Mouse (Mus musculus) embryonic facial prominence, embryonic 10.5 days (tissue): ENCODE measurements around the gene Rxfp4. TPM values are rescaled to one million over a fixed set of nuclear protein-coding genes. Genes with fewer than 3 reads are reported as not detected.

ENCODE experiments used
- DNase-seq: peaks from one replicate; pipeline ENCODE4 v3.0.0-alpha.2; 2017; ENCODE audit warnings: low spot score
- H3K27ac ChIP-seq: fragments of 300-500 bp; sonication (generic); replicated peaks from 2 replicates; pipeline ENCODE4 v1.5.1; 2016; ENCODE audit warnings: mild to moderate bottlenecking
- H3K27me3 ChIP-seq: fragments of 300-500 bp; sonication (generic); replicated peaks from 2 replicates; pipeline ENCODE4 v1.6.1; 2016; ENCODE audit warnings: low read depth, mild to moderate bottlenecking; ENCODE audit not compliant: poor library complexity, severe bottlenecking
- H3K36me3 ChIP-seq: fragments of 300-500 bp; sonication (generic); replicated peaks from 2 replicates; pipeline ENCODE4 v1.6.1; 2016; ENCODE audit warnings: mild to moderate bottlenecking, moderate library complexity
- H3K4me1 ChIP-seq: fragments of 300-500 bp; sonication (generic); 2 replicates; pipeline ENCODE4 v1.6.1; 2016
- H3K4me3 ChIP-seq: fragments of 300-500 bp; sonication (generic); 2 replicates; pipeline ENCODE4 v1.5.1; 2016; ENCODE audit warnings: mild to moderate bottlenecking, moderate library complexity
- H3K9me3 ChIP-seq: fragments of 300-500 bp; sonication (generic); 2 replicates; pipeline ENCODE4 v1.6.1; 2016; ENCODE audit warnings: mild to moderate bottlenecking
- WGBS: fragments of 180-500 bp; shearing (Covaris S2); methylation state at CpG from one replicate; pipeline ENCODE4 v1.1.7; 2016; 5-methylcytosine and 5-hydroxymethylcytosine counted together
- polyA plus RNA-seq: library from polyadenylated mRNA; unstranded; fragments of >200 nt; fragmentation: Nextera tagmentation; extraction: Ambion mirVana; gene quantifications from 2 replicates; pipeline ENCODE4 v1.2.1, GENCODE M21; 2016

The Rxfp4 gene
- polyA plus RNA-seq, 1 experiment from 2014 or later = not detected

- Histone ChIP-seq H3K36me3 (peaks cover 46% of the 10 kb centered on the region), H3K27me3 (peaks cover 10% of the 10 kb centered on the region; the same call in 1 of the 2 replicates), H3K4me3 (peak overlapping the region; percentile 97), H3K4me1 (peaks cover 76% of the 10 kb centered on the region), H3K27ac (peak overlapping the region; percentile 99), H3K9me3 (no peaks in the 10 kb centered on the region)
- 4% methylated on average over 15 of the region's 15 CpGs for WGBS
- DNase-seq = peak; percentile 53
Observed at GRCm38 (mm10) chr3:88623346-88624135, 29.4 kb downstream of the Rxfp4 start.

GRCm38 (mm10) chr3:88622941-88623345 is 30.0 kb downstream of the Rxfp4 start:
- peak overlapping the region; percentile 99 for H3K27ac ChIP-seq
- H3K36me3 ChIP-seq = peaks cover 40% of the 10 kb centered on the region
- peak overlapping the region; percentile 97 for H3K4me3 ChIP-seq
- no peaks in the 10 kb centered on the region for H3K9me3 ChIP-seq
- peak; percentile 52 for DNase-seq
- H3K27me3 ChIP-seq = peaks cover 16% of the 10 kb centered on the region
- under 1% methylated on average over 6 of the region's 6 CpGs for WGBS
- peaks cover 80% of the 10 kb centered on the region for H3K4me1 ChIP-seq

GRCm38 (mm10) chr3:88622113-88622940 is 30.6 kb downstream of the Rxfp4 start:
- Histone ChIP-seq H3K4me3 (peak overlapping the region; percentile 97), H3K9me3 (no peaks in the 10 kb centered on the region), H3K27me3 (peaks cover 21% of the 10 kb centered on the region), H3K27ac (peak overlapping the region; percentile 99), H3K36me3 (peaks cover 34% of the 10 kb centered on the region), H3K4me1 (peaks cover 79% of the 10 kb centered on the region)
- WGBS = under 1% methylated on average over 24 of the region's 24 CpGs
- peak; percentile 60 for DNase-seq

GRCm38 (mm10) chr3:88621537-88622112 is 31.3 kb downstream of the Rxfp4 start:
- H3K27ac ChIP-seq = peak overlapping the region; percentile 99
- H3K4me1 ChIP-seq = peaks cover 74% of the 10 kb centered on the region
- DNase-seq = peak; percentile 80
- no peaks in the 10 kb centered on the region for H3K9me3 ChIP-seq
- under 1% methylated on average over 36 of the region's 36 CpGs for WGBS
- H3K4me3 ChIP-seq = peak overlapping the region; percentile 97
- peaks cover 27% of the 10 kb centered on the region for H3K27me3 ChIP-seq
- H3K36me3 ChIP-seq = peaks cover 27% of the 10 kb centered on the region

- Histone ChIP-seq H3K4me1 (peaks cover 74% of the 10 kb centered on the region), H3K9me3 (no peaks in the 10 kb centered on the region), H3K36me3 (peaks cover 22% of the 10 kb centered on the region), H3K27me3 (peaks cover 30% of the 10 kb centered on the region), H3K27ac (peak overlapping the region; percentile 99), H3K4me3 (peak overlapping the region; percentile 97)
- WGBS = under 1% methylated on average over 64 of the region's 64 CpGs
- DNase-seq = peak; percentile 87
Observed at GRCm38 (mm10) chr3:88620992-88621536, 31.9 kb downstream of the Rxfp4 start.

- DNase-seq = no peak
- H3K4me1 ChIP-seq = peaks cover 75% of the 10 kb centered on the region
- H3K27ac ChIP-seq = peak overlapping the region; percentile 99
- H3K27me3 ChIP-seq = peaks cover 32% of the 10 kb centered on the region
- H3K4me3 ChIP-seq = peak overlapping the region; percentile 97
- 12% methylated on average over 15 of the region's 15 CpGs for WGBS
- H3K9me3 ChIP-seq = no peaks in the 10 kb centered on the region
- H3K36me3 ChIP-seq = peaks cover 15% of the 10 kb centered on the region
Observed at GRCm38 (mm10) chr3:88620146-88620991, 32.6 kb downstream of the Rxfp4 start.

- H3K27me3 ChIP-seq = peaks cover 32% of the 10 kb centered on the region
- no peak overlapping the region; the same call in 1 of the 2 replicates for H3K27ac ChIP-seq
Observed at GRCm38 (mm10) chr3:88619113-88620097, 33.5 kb downstream of the Rxfp4 start.

GRCm38 (mm10) chr3:88618074-88618871 is 34.7 kb downstream of the Rxfp4 start:
- H3K36me3 ChIP-seq = no peaks in the 10 kb centered on the region
- H3K4me1 ChIP-seq = peaks cover 63% of the 10 kb centered on the region
- H3K27ac ChIP-seq = 0 out of 2 replicates have a peak overlapping the region, but pooled peaks have one; percentile 40
- DNase-seq = no peak
- WGBS = 71% methylated on average over 8 of the region's 8 CpGs
- H3K27me3 ChIP-seq = peaks cover 32% of the 10 kb centered on the region
- no peaks in the 10 kb centered on the region for H3K9me3 ChIP-seq
- H3K4me3 ChIP-seq = peak overlapping the region; percentile 11; the same call in 1 of the 2 replicates

More at GRCm38 (mm10) chr3:88619113-88620097, 33.5 kb downstream of the Rxfp4 start:
- 40% methylated on average over 9 of the region's 9 CpGs for WGBS
- peak overlapping the region; percentile 23; the same call in 1 of the 2 replicates for H3K4me3 ChIP-seq
- peaks cover 75% of the 10 kb centered on the region for H3K4me1 ChIP-seq
- no peak for DNase-seq
- peaks cover 5% of the 10 kb centered on the region for H3K36me3 ChIP-seq
- H3K9me3 ChIP-seq = no peaks in the 10 kb centered on the region

- H3K4me1 ChIP-seq = peaks cover 55% of the 10 kb centered on the region
- DNase-seq = no peak
- H3K36me3 ChIP-seq = no peaks in the 10 kb centered on the region
- H3K9me3 ChIP-seq = no peaks in the 10 kb centered on the region
- H3K27ac ChIP-seq = no peak overlapping the region
- peak overlapping the region; percentile 33; the same call in 1 of the 2 replicates for H3K4me3 ChIP-seq
- WGBS = 73% methylated on average over 3 of the region's 3 CpGs
- peaks cover 32% of the 10 kb centered on the region for H3K27me3 ChIP-seq
Observed at GRCm38 (mm10) chr3:88616951-88617500, 35.9 kb downstream of the Rxfp4 start.

- peaks cover 32% of the 10 kb centered on the region for H3K27me3 ChIP-seq
- no peak for DNase-seq
- peak overlapping the region; percentile 33 for H3K4me3 ChIP-seq
- WGBS = 46% methylated on average over 9 of the region's 9 CpGs
- peaks cover 52% of the 10 kb centered on the region for H3K4me1 ChIP-seq
- no peaks in the 10 kb centered on the region for H3K9me3 ChIP-seq
- no peaks in the 10 kb centered on the region for H3K36me3 ChIP-seq
- peak overlapping the region; percentile 69 for H3K27ac ChIP-seq
Observed at GRCm38 (mm10) chr3:88615902-88616391, 37.0 kb downstream of the Rxfp4 start.
